Mouse (Mus musculus) lung, adult 2 months (tissue): ENCODE data around the gene Ppp2ca.

Source experiments
- CTCF ChIP-seq: fragments of 200-500 bp; IDR thresholded peaks from 2 replicates; pipeline ENCODE4 v1.5.1; 2011; ENCODE audit warnings: mild to moderate bottlenecking, low read length, control low read depth; ENCODE audit not compliant: insufficient read depth
- POLR2A ChIP-seq: fragments of 200-500 bp; IDR thresholded peaks from 2 replicates; pipeline ENCODE4 v1.6.1; 2011; ENCODE audit warnings: low read depth, mild to moderate bottlenecking, control low read depth, low read length, borderline replicate concordance; ENCODE audit errors: extremely low read depth

GRCm38 (mm10) chr11:52106438-52106837 is 8.0 kb downstream of the Ppp2ca start:
- TF ChIP-seq POLR2A (no peak), CTCF (no peak)
